Mouse (Mus musculus) central nervous system, embryonic 14 days (tissue): ENCODE measurements around the gene Traf3ip3. TPM values are rescaled to one million over a fixed set of nuclear protein-coding genes. Genes with fewer than 3 reads are reported as not detected.

Source experiments
- polyA plus RNA-seq: library from polyadenylated mRNA; depleted of rRNA; stranded (reverse); fragments of >200 nt; gene quantifications from 2 replicates; pipeline ENCODE4 v1.2.3, GENCODE M21; 2012; rRNA removed

Gene Traf3ip3
- polyA plus RNA-seq, result 1.4 and 2.8 TPM in 2 replicates

GRCm38 (mm10) chr1:193201383-193201778 lies at the start of gene Traf3ip3:
Gene Traf3ip3, minus strand, starts transcription at chr1:193201703.

DNA sequence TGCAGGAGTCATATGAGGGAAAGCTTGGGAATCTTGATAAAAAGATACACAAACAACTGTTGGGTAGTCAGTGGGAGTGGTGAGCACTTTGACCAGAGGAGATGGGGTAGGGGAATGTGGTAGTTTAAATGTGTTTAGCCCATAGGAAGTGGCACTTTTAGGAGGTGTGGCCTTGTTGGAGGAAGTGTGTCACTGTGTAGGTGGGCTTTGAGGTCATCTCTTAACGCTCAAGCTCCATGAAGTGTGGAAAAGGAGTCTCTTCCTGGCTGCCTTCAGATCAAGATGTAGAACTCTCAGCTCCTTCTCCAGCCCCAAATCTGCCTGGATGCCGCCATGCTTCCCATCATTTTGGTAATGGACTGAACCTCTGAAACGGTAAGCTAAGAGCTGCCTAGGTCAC lies 6.0 kb upstream of the Traf3ip3 start, which contains the start of gene Lamb3:
Gene Lamb3, plus strand, starts transcription at position 197 of the 400 bp plus-strand sequence.

DNA sequence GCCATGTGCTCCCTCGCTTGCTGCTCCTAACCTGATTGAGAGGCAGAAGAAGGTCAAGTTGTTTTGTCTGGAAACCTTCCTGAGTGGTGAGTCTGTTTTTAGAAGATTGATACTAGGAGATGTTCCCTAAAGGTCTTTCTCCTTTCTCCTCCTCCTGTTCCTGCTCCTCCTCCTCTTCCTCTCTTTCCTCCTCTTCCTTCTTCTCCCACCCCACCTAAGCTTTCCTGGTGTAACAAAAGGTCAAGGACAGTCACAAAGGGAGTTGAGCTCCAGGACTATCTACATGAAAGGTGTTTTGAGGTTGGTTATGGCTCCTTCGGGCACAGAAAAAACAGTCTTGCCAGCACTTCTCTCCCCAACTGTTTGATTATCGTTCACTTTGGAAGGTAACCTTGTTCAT lies 33.8 kb downstream of the Traf3ip3 start, which contains the start of gene A130010J15Rik:
Gene A130010J15Rik, plus strand, starts transcription at position 301 of the 400 bp plus-strand sequence.

GRCm38 (mm10) chr1:193152872-193153271 lies 48.6 kb downstream of the Traf3ip3 start, which contains the start of gene Irf6:
Gene Irf6, plus strand, starts transcription at chr1:193153111.

GRCm38 (mm10) chr1:193129786-193130455 lies 71.6 kb downstream of the Traf3ip3 start, which contains the start of gene Diexf:
Gene Diexf, minus strand, starts transcription at chr1:193130272.

Other genes with a start within 250 kb of the Traf3ip3 start
- 6.1 and 6.6 TPM in 2 replicates for gene Syt14, start 165.9 kb downstream of the Traf3ip3 start, polyA plus RNA-seq
- gene Diexf, start 71.4 kb downstream of the Traf3ip3 start, polyA plus RNA-seq, result 29.9 and 31.3 TPM in 2 replicates
- gene Irf6, start 48.6 kb downstream of the Traf3ip3 start, polyA plus RNA-seq, result 0.53 and 4.5 TPM in 2 replicates
- 7.0 and 7.7 TPM in 2 replicates for gene A130010J15Rik, start 33.7 kb downstream of the Traf3ip3 start, polyA plus RNA-seq
- 0.53 and 1.0 TPM in 2 replicates for gene Lamb3, start 6.0 kb upstream of the Traf3ip3 start, polyA plus RNA-seq
- gene Hsd11b1, start 62.4 kb upstream of the Traf3ip3 start, polyA plus RNA-seq, result 0.27 and 0.33 TPM in 2 replicates
- gene G0s2, start 71.5 kb upstream of the Traf3ip3 start, polyA plus RNA-seq, result 10.0 and 13.3 TPM in 2 replicates
- gene Camk1g, start 168.6 kb upstream of the Traf3ip3 start, polyA plus RNA-seq, result 34.8 and 38.5 TPM in 2 replicates